Mouse (Mus musculus): Measurements from ENCODE around the gene Hist2h3c1. TPM values are rescaled to one million over a fixed set of nuclear protein-coding genes. Genes with fewer than 3 reads are reported as not detected.
"Not testable (repeated sequence)": the region's sequence is repeated elsewhere in the genome, so short reads cannot be mapped to it uniquely, and the experiment has no call there.

Hist2h3c1 gene
- polyA plus RNA-seq, 1 experiment from 2014 or later, result 0.41 TPM

DNA sequence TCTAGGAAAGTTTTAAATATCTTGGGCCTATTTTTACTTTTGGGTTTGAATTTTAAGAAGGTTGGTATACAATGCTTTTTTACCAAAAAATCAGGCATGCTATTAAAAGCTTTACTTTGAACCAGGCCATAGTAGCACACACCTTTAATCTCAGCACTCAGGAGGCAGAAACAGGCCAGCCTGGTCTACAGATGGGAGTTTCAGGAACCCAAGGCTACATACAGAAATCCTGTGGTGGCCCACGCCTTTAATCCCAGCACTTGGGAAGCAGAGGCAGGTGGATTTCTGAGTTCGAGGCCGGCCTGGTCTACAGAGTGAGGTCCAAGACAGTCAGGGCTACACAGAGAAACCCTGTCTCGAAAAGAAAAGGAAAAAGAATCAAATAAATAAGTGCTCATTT is 21.1 kb downstream of the Hist2h3c1 start:
- H3K36me3 ChIP-seq, result no peaks in the 10 kb centered on the region

DNA sequence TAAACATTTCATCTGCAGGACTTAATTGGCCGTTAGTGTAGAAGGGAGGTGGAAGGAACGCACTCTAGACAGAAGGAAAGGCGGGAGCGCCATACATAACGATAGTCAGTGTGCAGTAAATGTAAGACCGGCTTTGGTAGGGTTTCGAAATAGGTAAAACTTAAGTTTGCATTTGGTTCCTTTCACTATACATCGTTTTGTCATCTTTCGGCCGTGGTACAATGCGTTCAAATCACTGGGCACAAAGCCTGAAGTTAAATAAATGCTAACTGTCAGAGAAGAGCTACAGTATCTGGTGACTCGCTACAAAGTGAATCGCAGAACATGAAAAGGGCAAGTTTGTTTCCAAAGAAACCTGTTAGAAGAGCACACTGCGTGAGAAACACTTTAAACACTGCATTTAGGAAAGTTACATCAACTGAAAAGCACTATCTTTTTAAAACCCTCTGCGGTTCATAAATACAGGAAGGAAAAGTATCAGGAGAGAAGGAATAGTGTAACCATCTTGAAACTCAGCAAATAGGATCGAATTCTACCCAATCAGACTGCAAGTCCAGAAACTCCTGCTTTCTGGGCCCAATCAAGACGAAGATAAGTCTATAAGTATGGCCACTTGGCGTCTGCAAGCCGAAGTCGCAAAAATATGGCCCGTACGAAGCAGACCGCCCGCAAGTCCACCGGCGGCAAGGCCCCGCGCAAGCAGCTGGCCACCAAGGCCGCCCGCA is 21.7 kb downstream of the Hist2h3c1 start, which contains the start of gene Hist2h3b:
Gene Hist2h3b (plus strand): TSS at position 604 of the 725 bp plus-strand sequence.
- H3K27me3 ChIP-seq (ENCODE audit: low read depth, poor library complexity, severe bottlenecking), result no peaks in the 10 kb centered on the region
- 26% methylated on average over 30 of the region's 30 CpGs for WGBS
- peaks cover 36% of the 10 kb centered on the region for H3K4me1 ChIP-seq
- peak within 1 kb of the TSS; percentile 93 for H3K27ac ChIP-seq
- H3K36me3 ChIP-seq, result no peaks in the 10 kb centered on the region
- no peaks in the 10 kb centered on the region for H3K9me3 ChIP-seq (replicated peaks)
- DNase-seq (ENCODE audit: low spot score), result peak; percentile 81
- peak within 1 kb of the TSS; percentile 62 for H3K4me3 ChIP-seq

More for the DNA sequence above, 21.1 kb downstream of the Hist2h3c1 start:
- peaks cover 41% of the 10 kb centered on the region for H3K4me1 ChIP-seq
- no peak for DNase-seq (ENCODE audit: low spot score)
- WGBS, result 89% methylated on average over 4 of the region's 4 CpGs
- peak overlapping the region; percentile 90 for H3K27ac ChIP-seq
- H3K9me3 ChIP-seq (replicated peaks), result no peaks in the 10 kb centered on the region
- no peaks in the 10 kb centered on the region for H3K27me3 ChIP-seq (ENCODE audit: low read depth, poor library complexity, severe bottlenecking)
- H3K4me3 ChIP-seq, result peak overlapping the region; percentile 48

DNA sequence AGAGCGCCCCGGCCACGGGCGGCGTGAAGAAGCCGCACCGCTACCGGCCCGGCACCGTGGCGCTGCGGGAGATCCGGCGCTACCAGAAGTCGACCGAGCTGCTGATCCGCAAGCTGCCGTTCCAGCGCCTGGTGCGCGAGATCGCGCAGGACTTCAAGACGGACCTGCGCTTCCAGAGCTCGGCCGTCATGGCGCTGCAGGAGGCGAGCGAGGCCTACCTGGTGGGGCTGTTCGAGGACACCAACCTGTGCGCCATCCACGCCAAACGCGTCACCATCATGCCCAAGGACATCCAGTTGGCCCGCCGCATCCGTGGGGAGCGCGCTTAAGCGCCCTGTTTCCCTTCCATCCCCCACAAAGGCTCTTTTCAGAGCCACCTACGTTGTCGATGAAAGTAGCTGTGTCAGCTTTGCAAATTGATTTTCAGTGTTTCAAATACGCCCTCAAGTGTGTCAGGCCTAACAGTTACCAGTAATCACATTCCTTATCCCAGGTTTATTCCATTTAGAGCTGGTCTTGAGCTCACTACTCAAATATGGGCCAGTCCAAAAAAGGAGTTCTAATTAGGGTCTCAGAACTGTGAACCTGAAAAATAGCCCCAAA is 22.4 kb downstream of the Hist2h3c1 start:
- peak overlapping the region; percentile 93 for H3K27ac ChIP-seq
- H3K27me3 ChIP-seq (ENCODE audit: low read depth, poor library complexity, severe bottlenecking); H3K36me3 ChIP-seq; H3K9me3 ChIP-seq (replicated peaks): not testable (repeated sequence)
- WGBS, result under 1% methylated on average over 15 of the region's 44 CpGs
- DNase-seq (ENCODE audit: low spot score), result peak; percentile 54
- H3K4me3 ChIP-seq, result peak overlapping the region; percentile 62
- H3K4me1 ChIP-seq, result peaks cover 30% of the 10 kb centered on the region

DNA sequence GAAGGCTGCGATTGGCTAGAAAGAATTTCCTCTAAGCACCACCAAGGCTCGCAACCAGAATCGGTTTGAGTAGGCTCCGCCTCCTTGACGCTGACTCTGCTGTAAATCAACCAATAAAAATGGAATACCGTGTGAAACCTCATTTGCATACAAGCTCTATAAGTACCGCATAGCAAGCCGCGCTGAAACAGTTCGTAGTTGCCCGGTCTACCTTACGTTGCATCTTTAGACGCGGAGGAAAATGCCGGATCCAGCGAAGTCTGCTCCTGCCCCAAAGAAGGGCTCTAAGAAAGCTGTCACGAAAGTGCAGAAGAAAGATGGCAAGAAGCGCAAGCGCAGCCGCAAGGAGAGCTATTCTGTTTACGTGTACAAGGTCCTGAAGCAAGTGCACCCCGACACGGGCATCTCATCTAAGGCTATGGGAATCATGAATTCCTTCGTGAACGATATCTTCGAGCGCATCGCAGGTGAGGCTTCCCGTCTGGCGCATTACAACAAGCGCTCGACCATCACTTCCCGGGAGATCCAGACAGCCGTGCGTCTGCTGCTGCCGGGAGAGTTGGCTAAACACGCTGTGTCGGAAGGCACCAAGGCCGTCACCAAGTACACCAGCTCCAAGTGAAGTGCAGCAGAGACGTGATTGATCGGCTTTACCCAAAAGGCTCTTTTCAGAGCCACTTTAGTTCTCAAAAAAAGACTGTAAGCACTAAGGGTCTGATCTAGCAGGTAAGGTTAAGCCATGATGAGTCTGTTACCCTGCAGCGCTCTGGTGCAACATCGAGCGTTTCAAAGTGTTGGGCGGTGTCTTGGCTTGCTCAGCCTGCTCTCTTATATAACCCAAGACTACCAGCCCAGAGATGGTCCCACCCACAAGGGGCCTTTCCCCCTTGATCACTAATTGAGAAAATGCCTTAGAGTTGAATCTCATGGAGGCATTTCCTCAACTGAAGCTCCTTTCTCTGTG is 23.3 kb downstream of the Hist2h3c1 start, which contains the start of gene Hist2h2bb:
Gene Hist2h2bb (plus strand): TSS at position 242 of the 964 bp plus-strand sequence.
- DNase-seq (ENCODE audit: low spot score), result peak; percentile 91
- H3K27me3 ChIP-seq (ENCODE audit: low read depth, poor library complexity, severe bottlenecking), result no peaks in the 10 kb centered on the region
- WGBS, result under 1% methylated on average over 45 of the region's 45 CpGs
- peak within 1 kb of the TSS; percentile 93 for H3K27ac ChIP-seq
- no peaks in the 10 kb centered on the region for H3K9me3 ChIP-seq (replicated peaks)
- peaks cover 21% of the 10 kb centered on the region for H3K4me1 ChIP-seq
- H3K4me3 ChIP-seq, result peak within 1 kb of the TSS; percentile 62
- no peaks in the 10 kb centered on the region for H3K36me3 ChIP-seq

DNA sequence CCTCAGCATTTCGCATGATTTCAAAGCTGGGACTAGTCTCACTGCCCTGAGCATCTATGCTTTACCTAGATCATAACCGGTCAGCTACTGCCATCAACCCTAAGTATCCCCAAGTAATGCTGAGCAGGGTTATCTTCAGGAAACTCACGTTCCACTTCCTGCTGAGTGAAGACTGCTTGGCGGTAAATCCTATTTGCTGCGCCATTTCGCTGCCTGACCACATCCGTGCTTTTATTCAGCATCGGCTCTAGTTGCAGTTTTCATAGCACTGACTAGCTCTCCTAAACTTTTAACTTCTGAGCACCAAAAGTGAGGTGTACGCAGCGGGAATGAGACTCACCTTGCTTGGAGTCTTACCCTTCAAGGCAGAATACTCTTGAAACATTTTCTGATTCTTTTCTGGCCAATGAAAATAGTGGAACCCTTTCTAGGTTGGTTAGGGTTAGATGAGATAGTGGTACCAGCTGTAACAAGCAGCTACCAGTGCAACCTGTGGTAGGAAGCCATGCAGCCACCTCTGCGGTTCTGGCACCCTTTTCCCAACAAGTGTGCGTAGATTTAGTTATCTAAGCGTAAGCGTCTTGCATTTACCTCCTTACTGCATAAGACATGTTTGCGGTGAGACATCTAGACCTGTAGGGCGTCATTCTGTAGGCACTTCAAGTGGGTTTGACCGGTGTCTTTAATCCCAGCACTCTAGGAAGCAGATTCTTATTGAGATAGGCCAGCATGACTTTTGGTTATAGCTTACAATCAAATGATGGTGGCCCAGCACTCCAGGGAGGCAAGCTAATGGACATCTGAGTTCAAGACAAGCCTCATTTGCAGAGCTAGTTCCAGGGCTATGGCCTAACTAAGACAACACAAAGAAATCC is 27.3 kb downstream of the Hist2h3c1 start:
- Histone ChIP-seq H3K4me3 (no peak overlapping the region), H3K9me3 (replicated peaks) (no peaks in the 10 kb centered on the region), H3K4me1 (peaks cover 12% of the 10 kb centered on the region), H3K27ac (no peak overlapping the region), H3K36me3 (no peaks in the 10 kb centered on the region), H3K27me3 (ENCODE audit: low read depth, poor library complexity, severe bottlenecking) (no peaks in the 10 kb centered on the region)
- 89% methylated on average over 17 of the region's 17 CpGs for WGBS
- no peak for DNase-seq (ENCODE audit: low spot score)

DNA sequence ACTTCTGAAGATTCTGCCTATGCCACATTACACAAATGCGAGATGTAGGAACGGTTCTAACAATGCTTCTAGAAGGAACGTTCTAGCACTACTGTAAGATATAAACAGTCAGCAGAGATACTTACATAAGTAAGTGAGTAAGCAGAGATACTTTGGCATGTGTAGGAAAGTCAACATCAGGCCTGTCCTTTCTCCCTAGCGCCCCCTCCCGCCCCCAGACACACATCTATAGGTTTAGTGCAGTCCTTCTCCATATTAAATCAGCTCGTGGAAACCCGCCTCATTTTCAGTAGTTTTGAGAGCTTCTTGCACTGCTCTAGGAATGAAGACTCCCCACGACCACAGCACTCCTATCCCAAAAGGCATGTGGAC is 30.9 kb downstream of the Hist2h3c1 start:
- Histone ChIP-seq H3K4me3 (peak overlapping the region; percentile 60), H3K27ac (peak overlapping the region; percentile 88), H3K27me3 (ENCODE audit: low read depth, poor library complexity, severe bottlenecking) (peaks cover 11% of the 10 kb centered on the region), H3K36me3 (no peaks in the 10 kb centered on the region), H3K4me1 (peaks cover 12% of the 10 kb centered on the region), H3K9me3 (replicated peaks) (no peaks in the 10 kb centered on the region)
- WGBS, result 14% methylated on average over 8 of the region's 8 CpGs
- no peak for DNase-seq (ENCODE audit: low spot score)

DNA sequence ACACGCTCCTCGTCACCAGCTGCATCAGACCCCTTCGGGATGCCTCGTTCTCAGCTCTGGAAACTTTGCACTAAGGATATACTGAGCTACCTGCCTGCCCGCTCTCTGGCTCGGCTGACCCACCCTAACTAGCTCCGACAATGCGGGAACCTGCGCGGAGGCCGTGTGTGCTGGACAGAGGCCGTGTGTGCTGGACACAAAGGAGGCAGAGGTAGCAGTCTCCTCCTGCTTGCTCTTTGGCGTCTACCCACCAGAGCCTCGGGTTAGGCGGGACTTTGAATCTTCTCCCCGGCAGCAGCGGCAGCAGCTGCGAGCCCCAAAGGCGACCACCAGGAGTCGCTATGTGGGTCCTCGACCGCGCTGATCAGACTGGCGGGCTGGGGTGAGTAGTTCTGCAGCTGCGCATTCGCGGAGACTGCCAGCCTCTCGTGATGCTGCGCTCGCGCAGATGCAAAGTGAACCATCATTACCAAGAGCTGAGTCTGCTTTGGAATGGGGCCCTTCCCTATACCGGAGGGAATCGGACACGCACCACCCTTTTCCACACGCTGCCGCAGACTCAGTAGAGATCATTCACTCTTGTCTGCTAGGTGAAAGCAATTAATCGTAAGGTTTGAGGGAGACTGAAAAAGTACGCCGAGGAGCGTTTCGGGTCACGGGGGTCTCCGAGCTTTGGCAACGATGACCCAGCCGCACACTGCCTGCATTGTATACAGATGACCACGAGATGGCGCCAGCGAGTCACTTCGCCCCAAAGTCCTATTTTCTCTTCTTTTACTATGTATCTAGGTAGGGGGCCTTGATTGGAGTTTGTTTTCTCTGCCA is 31.5 kb downstream of the Hist2h3c1 start:
- H3K4me1 ChIP-seq, result peaks cover 12% of the 10 kb centered on the region
- peak overlapping the region; percentile 88 for H3K27ac ChIP-seq
- peak overlapping the region; percentile 60 for H3K4me3 ChIP-seq
- DNase-seq (ENCODE audit: low spot score), result peak; percentile 94
- peaks cover 17% of the 10 kb centered on the region for H3K27me3 ChIP-seq (ENCODE audit: low read depth, poor library complexity, severe bottlenecking)
- H3K36me3 ChIP-seq, result no peaks in the 10 kb centered on the region
- H3K9me3 ChIP-seq (replicated peaks), result no peaks in the 10 kb centered on the region
- WGBS, result under 1% methylated on average over 49 of the region's 49 CpGs

DNA sequence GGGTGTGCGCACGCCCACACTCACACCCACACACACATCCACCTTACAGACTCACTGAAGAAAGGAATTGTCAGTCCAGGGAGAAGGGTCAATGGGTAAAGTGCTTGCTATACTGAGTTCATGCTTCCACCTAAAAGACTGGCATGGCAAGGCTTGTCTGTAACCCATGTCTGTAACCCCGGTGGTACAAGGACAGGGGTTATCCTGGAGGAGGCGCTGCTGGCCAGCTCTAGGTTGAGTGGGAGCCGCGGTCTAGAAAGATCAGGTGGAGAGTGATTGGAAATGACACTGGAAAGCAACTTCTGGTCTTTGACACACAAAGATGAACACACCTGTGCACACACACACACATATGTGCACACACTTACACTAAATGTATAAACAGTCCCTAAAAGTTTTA is 34.2 kb downstream of the Hist2h3c1 start:
- H3K9me3 ChIP-seq (replicated peaks), result no peaks in the 10 kb centered on the region
- H3K27ac ChIP-seq, result no peak overlapping the region
- 53% methylated on average over 6 of the region's 6 CpGs for WGBS
- peaks cover 27% of the 10 kb centered on the region for H3K27me3 ChIP-seq (ENCODE audit: low read depth, poor library complexity, severe bottlenecking)
- no peaks in the 10 kb centered on the region for H3K36me3 ChIP-seq
- H3K4me3 ChIP-seq, result no peak overlapping the region
- DNase-seq (ENCODE audit: low spot score), result no peak
- H3K4me1 ChIP-seq, result peaks cover 25% of the 10 kb centered on the region

DNA sequence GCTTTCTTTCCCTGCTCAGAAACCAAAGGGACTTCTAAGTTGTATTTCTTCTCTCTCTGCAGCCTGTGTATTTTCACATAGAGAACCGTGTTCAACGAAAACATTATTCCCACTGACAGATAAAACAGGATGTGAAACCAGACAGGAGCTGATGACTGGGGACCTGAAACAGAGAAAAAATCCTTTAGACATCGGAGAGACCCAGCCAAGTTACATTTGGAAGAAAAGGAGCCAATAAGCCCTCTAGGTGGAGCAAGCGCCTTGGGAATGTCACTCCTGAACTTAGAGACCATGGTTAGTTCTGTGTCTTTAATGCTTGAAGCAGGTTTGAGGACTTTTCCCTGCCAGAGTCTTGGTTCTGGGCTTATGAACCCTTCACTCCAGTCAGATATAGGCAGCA is 38.0 kb downstream of the Hist2h3c1 start:
- 27% methylated on average over 4 of the region's 4 CpGs for WGBS
- H3K27me3 ChIP-seq (ENCODE audit: low read depth, poor library complexity, severe bottlenecking), result peaks cover 27% of the 10 kb centered on the region

DNA sequence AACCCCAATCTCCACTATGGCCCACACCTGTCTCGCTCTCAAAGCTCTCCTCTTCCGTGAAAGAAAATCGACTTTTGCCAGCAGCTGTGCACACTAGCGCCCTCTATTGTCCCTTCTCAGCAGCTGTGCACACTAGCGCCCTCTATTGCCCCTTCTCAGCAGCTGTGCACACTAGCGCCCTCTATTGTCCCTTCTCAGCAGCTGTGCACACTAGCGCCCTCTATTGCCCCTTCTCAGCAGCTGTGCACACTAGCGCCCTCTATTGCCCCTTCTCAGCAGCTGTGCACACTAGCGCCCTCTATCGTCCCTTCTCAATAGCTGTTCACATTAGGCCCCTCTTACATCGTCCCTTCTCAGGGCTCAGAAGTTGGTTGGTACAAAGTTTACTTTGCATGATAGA is 40.8 kb downstream of the Hist2h3c1 start:
- WGBS, result 89% methylated on average over 11 of the region's 11 CpGs
- Histone ChIP-seq H3K4me1 (peaks cover 13% of the 10 kb centered on the region), H3K27me3 (ENCODE audit: low read depth, poor library complexity, severe bottlenecking) (peaks cover 16% of the 10 kb centered on the region)
- not testable (repeated sequence) for H3K4me3 ChIP-seq; H3K27ac ChIP-seq; H3K9me3 ChIP-seq (replicated peaks); H3K36me3 ChIP-seq; DNase-seq (ENCODE audit: low spot score)

More for the DNA sequence above, 38.0 kb downstream of the Hist2h3c1 start:
- Histone ChIP-seq H3K4me1 (peaks cover 13% of the 10 kb centered on the region), H3K27ac (no peak overlapping the region), H3K9me3 (replicated peaks) (no peaks in the 10 kb centered on the region), H3K4me3 (peak overlapping the region; percentile 9; the same call in 1 of the 2 replicates), H3K36me3 (no peaks in the 10 kb centered on the region)
- DNase-seq (ENCODE audit: low spot score), result no peak

DNA sequence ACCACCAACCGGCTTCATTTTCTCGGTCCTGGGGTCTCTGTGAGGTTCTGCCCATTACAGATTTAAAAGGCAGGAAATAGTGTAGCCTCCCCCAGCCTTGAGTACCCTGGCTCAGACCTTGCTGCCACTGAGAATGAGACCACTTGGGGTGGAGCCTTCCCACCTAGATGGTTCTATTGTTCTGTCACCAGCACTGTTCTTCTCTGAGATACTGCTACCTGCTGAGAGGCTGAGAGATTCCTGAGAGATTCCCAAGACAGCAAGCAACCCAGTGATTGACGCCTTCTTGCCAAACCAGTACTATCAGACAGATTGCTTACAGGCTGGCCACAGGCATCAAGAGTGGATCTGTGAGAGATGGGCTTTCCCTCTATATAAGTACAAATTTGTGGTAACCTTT is 42.7 kb downstream of the Hist2h3c1 start:
- no peak for DNase-seq (ENCODE audit: low spot score)
- WGBS, result 80% methylated on average over 3 of the region's 3 CpGs

More for the DNA sequence above, 42.7 kb downstream of the Hist2h3c1 start:
- Histone ChIP-seq H3K9me3 (replicated peaks) (no peaks in the 10 kb centered on the region), H3K4me3 (no peak overlapping the region), H3K27ac (no peak overlapping the region), H3K36me3 (no peaks in the 10 kb centered on the region), H3K27me3 (ENCODE audit: low read depth, poor library complexity, severe bottlenecking) (no peaks in the 10 kb centered on the region), H3K4me1 (peaks cover 8% of the 10 kb centered on the region)
